Mouse (Mus musculus) myocyte (in vitro differentiated cells): ENCODE measurements at regions not wholly inside any gene's neighbourhood (a gene's known extent, or its start where the extent isn't known, plus 50 kb on each side); places are given as distances from the start of the nearest gene placed in this dataset.

Source experiments
- CEBPB ChIP-seq: IDR thresholded peaks from 2 replicates; pipeline ENCODE4 v1.6.1; 2011; ENCODE audit warnings: mild to moderate bottlenecking, moderate library complexity; ENCODE audit not compliant: poor library complexity, insufficient read depth, severe bottlenecking
- E2F4 ChIP-seq: IDR thresholded peaks from one replicate; pipeline ENCODE4 v1.6.1; 2011; ENCODE audit warnings: mild to moderate bottlenecking, control low read depth, moderate library complexity; ENCODE audit not compliant: insufficient read depth
- MAX ChIP-seq: IDR thresholded peaks from one replicate; pipeline ENCODE4 v1.6.1; 2011; ENCODE audit warnings: low read depth, mild to moderate bottlenecking, control low read depth
- MYOD1 ChIP-seq, 3 experiments: IDR thresholded peaks; one replicate each; pipeline ENCODE4 v1.6.1; 2011; ENCODE audit warnings: control low read depth in 2 of 3, low read depth in 2 of 3, mild to moderate bottlenecking in 2 of 3, moderate library complexity in 1 of 3; ENCODE audit not compliant: insufficient read length in 2 of 3, control insufficient read depth in 1 of 3
- MYOG ChIP-seq, 3 experiments: IDR thresholded peaks; one replicate each; pipeline ENCODE4 v1.6.1; 2011; ENCODE audit warnings: control low read depth in 2 of 3, low read depth in 2 of 3, mild to moderate bottlenecking in 2 of 3; ENCODE audit not compliant: insufficient read length in 2 of 3, control insufficient read depth in 1 of 3, insufficient read depth in 1 of 3
- POLR2A ChIP-seq: IDR thresholded peaks from one replicate; pipeline ENCODE4 v1.6.1; 2011; ENCODE audit warnings: low read depth, mild to moderate bottlenecking, control low read depth, moderate library complexity; ENCODE audit not compliant: insufficient read length
- POLR2AphosphoS2 ChIP-seq: IDR thresholded peaks from one replicate; pipeline ENCODE4 v1.6.1; 2011; ENCODE audit warnings: low read depth, control low read depth; ENCODE audit not compliant: insufficient read length
- REST ChIP-seq: IDR thresholded peaks from one replicate; pipeline ENCODE4 v1.6.1; 2011; ENCODE audit warnings: mild to moderate bottlenecking, control low read depth, moderate library complexity; ENCODE audit not compliant: insufficient read depth, insufficient read length
- SRF ChIP-seq: IDR thresholded peaks from one replicate; pipeline ENCODE4 v1.6.1; 2011; ENCODE audit warnings: low read depth; ENCODE audit not compliant: control insufficient read depth, insufficient read length
- TCF12 ChIP-seq: IDR thresholded peaks from one replicate; pipeline ENCODE4 v1.6.1; 2011; ENCODE audit warnings: mild to moderate bottlenecking, control low read depth; ENCODE audit not compliant: poor library complexity, insufficient read depth, severe bottlenecking
- USF1 ChIP-seq: IDR thresholded peaks from one replicate; pipeline ENCODE4 v1.6.1; 2011; ENCODE audit warnings: low read depth, mild to moderate bottlenecking, control low read depth, moderate library complexity

- TF ChIP-seq E2F4 (no peak), POLR2A (no peak), MAX (no peak), USF1 (no peak), POLR2AphosphoS2 (no peak), MYOG (IDR thresholded peaks at IDR 0.05; ENCODE audit: control insufficient read depth in 1 of 3, insufficient read depth in 1 of 3, insufficient read length in 2 of 3, low read depth in 2 of 3) (no peak), CEBPB (no peak), TCF12 (no peak), MYOD1 (IDR thresholded peaks at IDR 0.05; ENCODE audit: control insufficient read depth in 1 of 3, insufficient read length in 2 of 3, low read depth in 2 of 3) (no peak), SRF (no peak), REST (no peak)
Measured at GRCm38 (mm10) chr13:97646021-97646385, 114.4 kb downstream of the Gm10260 start.
